Mouse (Mus musculus) heart, adult 2 months (tissue): ENCODE measurements around the gene Tuba1c. TPM values are rescaled to one million over a fixed set of nuclear protein-coding genes. Genes with fewer than 3 reads are reported as not detected.
A peak's percentile ranks its signal among the peaks of the same experiment; 100 is the strongest.
"Not testable (repeated sequence)": the region's sequence is repeated elsewhere in the genome, so short reads cannot be mapped to it uniquely, and the experiment has no call there.

ENCODE experiments used
- DNase-seq, 2 experiments: peaks; one replicate each; pipeline ENCODE4 v3.0.0; 2021
- H3K27ac ChIP-seq: fragments of 200-600 bp; 2 replicates; pipeline ENCODE4 v1.8.1; 2022
- H3K27me3 ChIP-seq: fragments of 200-500 bp; 2 replicates; pipeline ENCODE4 v1.6.1; 2012; ENCODE audit warnings: mild to moderate bottlenecking, low read length, inconsistent platforms, mixed read lengths; ENCODE audit not compliant: control insufficient read depth, insufficient read depth
- H3K36me3 ChIP-seq: fragments of 200-500 bp; 2 replicates; pipeline ENCODE4 v1.6.1; 2012; ENCODE audit warnings: low read length, inconsistent platforms; ENCODE audit not compliant: control insufficient read depth, insufficient read depth
- H3K4me1 ChIP-seq: fragments of 200-500 bp; 2 replicates; pipeline ENCODE4 v1.6.1; 2011; ENCODE audit warnings: low read length; ENCODE audit not compliant: control insufficient read depth, insufficient read depth
- H3K4me3 ChIP-seq: fragments of 200-600 bp; 2 replicates; pipeline ENCODE4 v1.8.1; 2022
- H3K79me2 ChIP-seq: fragments of 200-500 bp; replicated peaks from 2 replicates; pipeline ENCODE4 v1.6.1; 2012; ENCODE audit warnings: mild to moderate bottlenecking, inconsistent platforms, low read length, moderate library complexity, mixed read lengths; ENCODE audit not compliant: control insufficient read depth, insufficient read depth
- H3K9ac ChIP-seq: fragments of 200-500 bp; 2 replicates; pipeline ENCODE4 v1.6.1; 2012; ENCODE audit warnings: low read depth, mild to moderate bottlenecking, control low read depth, inconsistent platforms, low read length, mixed read lengths
- CTCF ChIP-seq: fragments of 200-600 bp; IDR thresholded peaks from 2 replicates; pipeline ENCODE4 v1.8.1; 2022; ENCODE audit warnings: antibody characterized with exemption, mild to moderate bottlenecking, moderate library complexity
- EP300 ChIP-seq: fragments of 200-500 bp; IDR thresholded peaks from 2 replicates; pipeline ENCODE4 v1.6.1; 2011; ENCODE audit warnings: low read depth, low read length, control low read depth; ENCODE audit not compliant: insufficient read depth
- POLR2A ChIP-seq: fragments of 200-500 bp; IDR thresholded peaks from 2 replicates; pipeline ENCODE4 v1.6.1; 2011; ENCODE audit warnings: mild to moderate bottlenecking, low read depth, low read length, control low read depth; ENCODE audit not compliant: insufficient read depth
- WGBS: fragments of 180-500 bp; shearing (Covaris S2); methylation state at CpG from one replicate; pipeline ENCODE4 v1.1.7; 2018; 5-methylcytosine and 5-hydroxymethylcytosine counted together
- intact Hi-C: fragments of 180-260 bp; cut with DNase I; formaldehyde crosslinking; loops from one replicate; pipeline ENCODE4 v1.15.1; 2025
- polyA plus RNA-seq: library from polyadenylated mRNA; depleted of rRNA; stranded (reverse); fragments of >200 nt; gene quantifications from 2 replicates; pipeline ENCODE4 v1.2.3, GENCODE M21; 2012
- total RNA-seq, 2 experiments: library from RNA; stranded (reverse); gene quantifications; 2 replicates each; pipeline ENCODE4 v1.2.3; 2021

Gene Tuba1c
- total and polyA plus RNA-seq, 3 experiments = 30.1 to 58.6 (median 39.0) TPM

DNA sequence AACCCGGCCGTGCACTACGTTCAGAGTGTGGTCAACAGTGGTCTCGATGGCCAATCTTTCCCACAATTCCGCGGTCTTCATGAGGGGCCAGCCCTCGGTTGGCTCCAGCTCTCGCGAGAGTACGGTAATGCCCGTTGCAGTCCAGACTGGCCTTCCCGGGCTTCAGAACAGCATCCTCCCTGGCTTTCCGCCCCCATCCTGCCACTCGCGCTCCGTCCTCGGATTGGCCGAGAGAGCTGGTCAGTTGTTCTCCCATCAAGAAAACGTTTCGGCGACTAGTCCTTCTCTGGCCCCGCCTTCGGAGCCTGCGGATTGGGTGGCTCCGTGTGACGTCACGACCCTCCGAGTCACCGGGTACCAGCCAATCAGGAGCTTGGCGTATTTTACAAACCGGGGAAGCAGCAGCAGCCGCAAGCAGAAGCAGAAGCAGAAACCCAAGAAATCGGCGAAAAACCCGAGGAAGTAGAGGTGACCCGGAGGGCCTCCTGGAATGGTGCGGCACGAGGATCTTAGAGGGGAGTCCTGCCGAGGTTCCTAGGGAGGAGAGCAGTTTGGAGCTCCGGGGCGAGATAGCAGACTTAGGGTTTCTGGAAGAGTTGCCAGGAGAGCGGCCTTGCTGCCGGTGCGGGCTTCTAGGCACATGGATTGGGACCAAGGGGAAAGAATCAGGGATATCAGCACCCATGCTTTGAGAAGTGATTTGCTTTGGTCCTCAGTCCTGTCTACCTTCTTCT, 45.1 kb downstream of the Tuba1c start:
- intact Hi-C loops = no loop called here
- TF ChIP-seq CTCF (no peak), EP300 (0 out of 2 replicates have a peak, but pooled peaks have one; percentile 30), POLR2A (peak; percentile 90)
- H3K27ac ChIP-seq = peak overlapping the region; percentile 86
- H3K4me1 ChIP-seq = peaks cover 2% of the 10 kb centered on the region
- peak overlapping the region; percentile 77 for H3K4me3 ChIP-seq
- H3K36me3 ChIP-seq = no peaks in the 10 kb centered on the region
- DNase-seq = peak; percentile 97 to 98
- under 1% methylated on average over 44 of the region's 44 CpGs for WGBS
- no peaks in the 10 kb centered on the region for H3K27me3 ChIP-seq
- peak overlapping the region; percentile 64 for H3K9ac ChIP-seq
- no peaks in the 10 kb centered on the region for H3K79me2 ChIP-seq

DNA sequence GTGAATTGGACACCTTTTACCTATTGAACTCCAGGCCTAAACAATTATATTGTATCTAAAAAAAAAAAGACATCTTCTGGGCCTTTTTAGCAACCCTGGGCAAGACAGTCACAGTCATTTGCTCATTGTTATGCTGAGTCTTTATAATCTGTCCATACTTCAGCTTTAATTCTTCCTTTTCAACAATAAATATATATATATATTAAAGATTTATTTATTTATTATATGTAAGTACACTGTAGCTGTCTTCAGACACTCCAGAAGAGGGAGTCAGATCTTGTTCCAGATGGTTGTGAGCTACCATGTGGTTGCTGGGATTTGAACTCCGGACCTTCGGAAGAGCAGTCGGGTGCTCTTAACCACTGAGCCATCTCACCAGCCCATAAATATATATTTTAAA, 46.3 kb downstream of the Tuba1c start:
- H3K27me3 ChIP-seq, H3K4me1 ChIP-seq, H3K79me2 ChIP-seq, H3K27ac ChIP-seq, H3K9ac ChIP-seq, intact Hi-C loops, H3K36me3 ChIP-seq, DNase-seq, H3K4me3 ChIP-seq: not testable (repeated sequence)
- 97% methylated on average over 3 of the region's 3 CpGs for WGBS

DNA sequence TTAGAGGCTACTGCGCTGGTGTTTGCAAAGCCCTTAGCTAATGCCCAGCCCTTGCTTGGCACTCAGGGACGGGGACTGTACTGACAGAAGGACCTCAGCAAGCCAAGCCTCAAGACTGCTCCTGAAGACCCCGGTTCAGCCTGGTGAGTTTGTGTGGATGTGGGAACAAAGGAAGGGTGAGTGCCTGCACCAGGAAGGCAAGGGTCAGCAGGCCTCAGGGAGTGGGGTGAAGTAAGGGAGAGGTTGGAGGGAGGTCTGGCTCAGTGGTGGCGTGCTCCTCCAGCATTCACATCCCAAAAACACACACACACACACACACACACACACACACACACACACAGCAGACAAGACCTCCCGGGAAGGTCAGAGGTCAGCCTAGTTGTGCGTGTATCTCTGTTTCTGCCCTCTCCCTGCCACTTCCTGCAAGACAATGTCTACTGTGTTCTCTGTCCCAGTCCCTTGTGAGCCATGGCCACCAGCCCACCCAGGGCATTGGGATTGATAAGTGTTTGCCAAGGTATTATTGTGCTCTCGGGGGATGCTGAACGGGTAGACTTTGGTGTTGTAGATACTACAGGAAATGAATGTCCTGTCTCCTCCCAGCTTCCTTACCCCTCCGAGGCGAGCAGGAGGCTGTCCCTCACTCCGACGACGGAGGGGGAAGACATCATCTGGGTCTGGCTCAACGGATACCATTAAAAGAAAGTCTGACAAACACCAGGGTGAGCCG, 48.7 kb downstream of the Tuba1c start:
- Histone ChIP-seq H3K27ac (no peak overlapping the region), H3K4me3 (no peak overlapping the region), H3K79me2 (no peaks in the 10 kb centered on the region), H3K36me3 (no peaks in the 10 kb centered on the region), H3K4me1 (peaks cover 2% of the 10 kb centered on the region), H3K27me3 (no peaks in the 10 kb centered on the region), H3K9ac (no peak overlapping the region)
- WGBS = 52% methylated on average over 15 of the region's 15 CpGs
- DNase-seq = no peak
- TF ChIP-seq POLR2A (no peak), CTCF (no peak), EP300 (no peak)
- intact Hi-C loops = no loop called here

DNA sequence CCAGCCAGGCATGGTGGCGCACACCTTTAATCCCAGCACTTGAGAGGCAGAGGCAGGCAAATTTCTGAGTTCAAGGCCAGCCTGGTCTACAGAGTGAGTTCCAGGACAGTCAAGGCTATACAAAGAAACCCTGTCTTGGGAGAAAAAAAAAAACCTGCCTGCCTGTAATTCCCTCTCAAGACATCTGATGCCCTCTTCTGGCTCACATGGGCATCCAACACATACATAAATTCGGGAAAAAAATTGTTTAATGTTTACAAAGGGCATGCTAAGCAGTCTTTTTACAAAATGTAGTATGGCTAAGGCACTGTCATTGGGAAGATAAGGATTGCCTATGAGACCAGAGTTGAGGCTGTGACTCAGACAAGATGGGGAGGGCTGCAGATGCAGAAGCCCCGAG, 50.1 kb downstream of the Tuba1c start:
- no peak overlapping the region for H3K9ac ChIP-seq
- H3K4me3 ChIP-seq = no peak overlapping the region
- no peak overlapping the region for H3K27ac ChIP-seq
- 76% methylated on average over 3 of the region's 3 CpGs for WGBS
- H3K36me3 ChIP-seq = no peaks in the 10 kb centered on the region
- DNase-seq = no peak
- TF ChIP-seq POLR2A (no peak), EP300 (no peak), CTCF (no peak)
- no peaks in the 10 kb centered on the region for H3K27me3 ChIP-seq
- no peaks in the 10 kb centered on the region for H3K79me2 ChIP-seq
- intact Hi-C loops = loop anchor here (5.0 kb wide), 2 partner anchors 57 to 182 kb away; no protein-coding TSS in a partner anchor
- no peaks in the 10 kb centered on the region for H3K4me1 ChIP-seq

DNA sequence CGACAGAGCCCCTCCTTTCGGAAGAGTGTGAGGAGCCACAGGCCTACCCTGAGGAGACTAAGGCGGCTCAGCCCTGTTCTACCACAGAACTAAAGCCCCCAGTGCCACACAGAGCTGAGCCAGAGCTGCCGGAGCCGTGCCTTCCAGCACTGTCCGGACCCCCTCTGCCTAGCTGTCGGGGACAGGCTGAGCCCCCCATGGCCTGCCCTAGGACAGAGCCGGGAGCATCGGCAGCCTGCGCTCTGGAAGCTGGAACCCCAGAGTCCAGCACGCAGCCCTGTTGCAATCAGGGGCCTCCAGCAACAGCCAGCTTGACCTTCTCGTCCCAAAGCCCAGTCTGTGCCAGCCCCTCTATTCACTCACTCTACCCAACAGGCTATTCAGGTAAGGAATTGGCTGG, 52.6 kb downstream of the Tuba1c start:
- H3K27ac ChIP-seq = no peak overlapping the region
- intact Hi-C loops = loop anchor here (5.0 kb wide), 2 partner anchors 55 to 180 kb away; no protein-coding TSS in a partner anchor
- WGBS = 95% methylated on average over 12 of the region's 12 CpGs
- H3K36me3 ChIP-seq = no peaks in the 10 kb centered on the region
- TF ChIP-seq EP300 = no peak
- TF ChIP-seq POLR2A = no peak
- no peak for DNase-seq
- H3K27me3 ChIP-seq = peaks cover 2% of the 10 kb centered on the region
- no peak overlapping the region for H3K4me3 ChIP-seq
- no peak overlapping the region for H3K9ac ChIP-seq
- H3K4me1 ChIP-seq = no peaks in the 10 kb centered on the region
- no peaks in the 10 kb centered on the region for H3K79me2 ChIP-seq

DNA sequence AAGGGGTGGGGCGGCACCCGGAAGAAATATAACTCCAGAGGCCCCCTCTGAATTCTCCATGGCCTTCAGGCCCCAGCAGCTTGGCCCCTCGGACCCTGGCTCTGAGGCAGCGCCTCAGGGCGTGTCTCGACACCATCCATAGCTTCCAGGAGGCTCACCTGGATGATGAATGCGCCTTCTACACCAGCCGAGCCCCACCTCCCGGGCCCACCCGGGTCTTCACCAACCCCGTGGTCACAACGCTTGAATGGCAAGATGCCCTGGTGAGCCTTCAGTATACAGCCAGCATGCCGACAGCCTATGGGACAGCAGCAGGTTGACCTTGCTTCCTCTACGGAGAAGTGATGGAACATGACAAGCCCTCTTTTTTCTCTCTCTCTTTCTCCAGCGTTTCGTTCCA, 53.1 kb downstream of the Tuba1c start:
- TF ChIP-seq POLR2A (no peak), EP300 (no peak), CTCF (no peak)
- no peaks in the 10 kb centered on the region for H3K79me2 ChIP-seq
- 91% methylated on average over 16 of the region's 16 CpGs for WGBS
- H3K4me1 ChIP-seq = no peaks in the 10 kb centered on the region
- H3K27me3 ChIP-seq = peaks cover 6% of the 10 kb centered on the region
- no peak overlapping the region for H3K4me3 ChIP-seq
- no peak overlapping the region for H3K9ac ChIP-seq
- no peak overlapping the region for H3K27ac ChIP-seq
- intact Hi-C loops = loop anchor here (5.0 kb wide), 2 partner anchors 54 to 179 kb away; no protein-coding TSS in a partner anchor
- no peak for DNase-seq
- no peaks in the 10 kb centered on the region for H3K36me3 ChIP-seq
